ENCODE assay signal across 20 mouse cellular contexts in genomic region chr6:92229586-92229985, GRCm38 (mm10). TPM values are rescaled to one million over a fixed set of nuclear protein-coding genes. Genes with fewer than 3 reads are reported as not detected.
"Had no signal": no experiment of that assay in that cellular context is flagged by ENCODE, and none has a peak within 500 bp of the region (broad histone marks: within the 10 kb centered on the region; RNA-seq: fewer than 3 reads in every experiment).

No protein-coding gene starts in this region.

- H3K4me3 ChIP-seq: midbrain, embryonic 10.5 days; midbrain, embryonic 12.5 days; myocyte; neural tube, embryonic 13.5 days; neural tube, embryonic 15.5 days had no signal

- H3K9me3 ChIP-seq: midbrain, embryonic 10.5 days; midbrain, embryonic 12.5 days; neural tube, embryonic 13.5 days; neural tube, embryonic 15.5 days had no signal

- H3K36me3 ChIP-seq: midbrain, embryonic 10.5 days; midbrain, embryonic 12.5 days; neural tube, embryonic 13.5 days; neural tube, embryonic 15.5 days had no signal

- H3K27me3 ChIP-seq: midbrain, embryonic 12.5 days; neural tube, embryonic 13.5 days; neural tube, embryonic 15.5 days had no signal

- H3K4me1 ChIP-seq: midbrain, embryonic 10.5 days; midbrain, embryonic 12.5 days; neural tube, embryonic 13.5 days; neural tube, embryonic 15.5 days had no signal

- DNase-seq: lung, adult 18-20 months; lung, embryonic 14.5 days; lung, postnatal 10 days; lung, postnatal 4 days; midbrain, embryonic 14.5 days; retina, postnatal 1 day; right cerebral cortex, adult 18-20 months; right cerebral cortex, postnatal 25 days; right cerebral cortex, postnatal 4 days; spleen, adult 18-20 months; thymus, adult 18-20 months; thymus, postnatal 14 days; thymus, postnatal 36 days had no signal

- ATAC-seq: midbrain, embryonic 16.5 days had no signal

- H3K27ac ChIP-seq: midbrain, embryonic 10.5 days; midbrain, embryonic 12.5 days; neural tube, embryonic 13.5 days; neural tube, embryonic 15.5 days had no signal

RNA-seq across cellular contexts. Expression of gene Trh, which starts 14.9 kb away (rescaled TPM):
- polyA plus RNA-seq: myocyte; small intestine, adult 2 months had no signal
